Mouse (Mus musculus): ENCODE data around the gene Pcp4l1.
A peak's percentile ranks its signal among the peaks of the same experiment; 100 is the strongest.

The Pcp4l1 gene

DNA sequence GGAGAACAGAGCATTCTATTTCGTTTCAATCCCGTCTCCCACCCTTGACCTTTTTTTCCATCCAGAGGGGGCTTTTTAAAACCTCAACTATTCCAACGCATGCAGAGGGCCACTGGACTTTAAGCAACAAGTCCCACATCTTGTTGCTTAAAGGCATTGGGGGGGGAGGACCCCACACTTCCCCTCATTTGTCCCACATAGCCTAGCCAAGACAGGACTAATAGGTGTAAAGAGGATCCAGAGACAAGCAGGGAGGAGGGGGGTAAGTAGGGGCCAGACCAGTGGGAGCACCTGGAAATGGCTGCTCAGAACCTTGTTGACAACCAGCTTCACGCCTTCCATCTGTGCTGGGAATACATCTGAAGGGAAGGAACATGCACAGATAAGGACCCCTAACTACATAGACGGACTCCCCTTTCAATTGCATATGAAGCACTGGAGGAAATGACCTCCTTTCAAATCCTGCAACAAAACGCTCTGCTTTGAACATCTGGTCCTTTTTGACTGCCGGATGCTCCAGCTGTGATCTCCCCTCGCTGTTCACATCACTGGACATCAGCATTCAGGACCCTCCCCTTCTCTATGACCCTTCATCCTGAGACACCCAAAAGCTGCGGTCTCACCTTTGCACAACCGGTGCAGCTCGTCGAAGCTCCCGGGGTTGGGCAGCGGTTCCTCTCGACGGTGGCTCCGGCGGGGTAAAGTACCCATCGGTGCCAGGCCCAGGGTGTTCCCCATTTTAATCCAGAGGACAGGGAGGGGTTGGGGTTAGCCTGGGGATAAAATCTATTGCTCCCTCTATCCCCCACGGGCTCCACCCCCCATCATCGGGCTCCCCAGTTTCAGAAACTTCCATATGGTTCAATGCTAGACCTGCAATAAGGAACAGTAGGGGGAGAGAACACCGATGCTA is 25.5 kb upstream of the Pcp4l1 start:
- DNase-seq (ENCODE audit: low spot score in 2 of 2) = peak in 1 of 2 experiments; percentile 28

DNA sequence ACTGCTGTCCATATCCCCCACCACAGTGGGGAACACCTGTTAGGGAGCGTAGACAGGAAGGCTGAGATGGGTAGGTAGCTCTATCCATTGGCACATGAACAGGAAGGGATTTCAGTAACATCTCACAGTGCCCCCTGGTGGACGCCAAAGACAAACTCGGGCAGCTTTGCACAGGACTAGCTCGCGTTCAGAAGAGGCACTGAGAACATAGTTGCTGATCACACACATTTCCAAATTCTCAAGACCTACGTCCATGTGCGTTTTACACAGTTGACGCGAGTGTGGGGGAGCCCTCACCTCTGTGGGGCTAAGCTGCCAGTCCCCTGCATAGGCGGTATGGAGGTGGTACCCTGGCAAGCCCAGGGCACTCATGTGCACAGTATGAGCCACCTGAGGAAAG is 24.8 kb upstream of the Pcp4l1 start:
- peak; percentile 76 to 89 for DNase-seq (ENCODE audit: low spot score in 2 of 2)

DNA sequence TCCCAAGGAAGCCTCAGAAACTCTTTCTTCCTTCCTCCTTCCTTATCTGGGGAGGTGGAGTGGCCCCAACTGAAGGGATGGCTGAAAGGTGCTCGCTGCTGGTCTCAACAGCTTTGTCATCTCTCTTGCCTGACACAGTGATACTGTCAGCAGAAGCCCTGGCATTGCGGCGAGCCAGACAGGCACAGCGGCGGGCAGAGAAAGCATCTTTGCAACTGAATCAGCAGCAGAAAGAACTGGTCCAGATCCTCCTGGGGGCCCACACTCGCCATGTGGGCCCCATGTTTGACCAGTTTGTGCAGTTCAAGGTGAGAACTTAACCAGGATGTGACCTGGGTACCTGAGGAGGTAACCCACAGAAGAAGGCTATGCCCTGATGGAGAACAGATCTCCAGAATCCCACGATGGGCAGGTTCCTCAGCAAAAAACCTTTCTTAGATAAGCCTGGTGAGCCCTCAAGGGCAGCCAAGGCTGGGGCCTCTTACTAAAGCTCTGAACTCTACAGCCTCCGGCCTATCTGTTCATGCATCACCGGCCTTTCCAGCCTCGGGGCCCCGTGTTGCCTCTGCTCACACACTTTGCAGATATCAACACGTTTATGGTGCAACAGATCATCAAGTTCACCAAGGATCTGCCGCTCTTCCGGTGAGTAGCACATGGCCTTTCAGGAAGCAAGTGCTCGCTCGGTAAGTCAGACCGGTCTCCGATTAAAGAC is 20.3 kb upstream of the Pcp4l1 start:
- no peak for DNase-seq (ENCODE audit: low spot score in 2 of 2)

GRCm38 (mm10) chr1:171213801-171214496 is 17.9 kb upstream of the Pcp4l1 start, which contains the start of gene Nr1i3:
Gene Nr1i3, plus strand, starts transcription at chr1:171213970.
- DNase-seq (ENCODE audit: low spot score in 2 of 2) = no peak

DNA sequence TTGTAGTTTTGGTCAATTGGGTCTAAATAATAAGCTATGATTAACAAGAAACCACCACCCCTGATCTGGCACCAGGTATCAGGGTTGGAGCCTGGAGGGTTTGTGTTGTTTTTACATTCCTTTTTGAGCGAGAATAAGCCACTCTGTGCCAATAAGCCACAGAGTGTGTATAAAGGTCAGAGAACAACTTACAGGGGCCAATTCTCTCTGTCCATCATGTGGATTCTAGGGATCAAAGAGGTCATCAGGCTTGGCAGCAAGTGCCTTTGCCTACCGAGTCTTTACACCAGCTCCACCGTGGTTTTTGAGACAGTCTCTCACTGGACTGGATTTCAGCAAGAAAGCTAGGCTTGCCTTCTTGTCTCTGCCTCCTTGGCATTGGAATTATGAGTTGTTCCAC is 16.8 kb upstream of the Pcp4l1 start:
- no peak for DNase-seq (ENCODE audit: low spot score in 2 of 2)

DNA sequence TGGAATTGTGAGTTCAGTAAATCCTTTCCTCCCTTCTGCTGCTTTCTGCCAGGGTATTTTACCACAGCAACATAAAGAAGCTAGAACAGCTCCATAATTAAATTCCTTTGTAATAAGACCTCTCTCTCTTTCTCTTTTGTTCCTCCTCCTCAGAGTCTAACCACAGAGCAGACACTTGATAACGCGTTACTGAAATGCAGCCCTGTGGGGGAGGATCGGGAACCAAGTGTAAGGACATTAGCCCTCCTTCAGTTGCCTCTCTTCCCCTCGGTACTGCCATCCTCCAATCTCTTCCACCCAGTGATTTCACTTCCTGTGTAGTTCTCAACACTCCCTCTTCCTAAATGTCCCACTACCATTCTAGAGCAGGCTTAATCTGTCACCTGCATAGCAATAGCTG is 13.3 kb upstream of the Pcp4l1 start:
- no peak for DNase-seq (ENCODE audit: low spot score in 2 of 2)

GRCm38 (mm10) chr1:171205704-171206493 is 9.8 kb upstream of the Pcp4l1 start:
- no peak for DNase-seq (ENCODE audit: low spot score in 2 of 2)

GRCm38 (mm10) chr1:171204249-171204644 is 8.2 kb upstream of the Pcp4l1 start:
- no peak for DNase-seq (ENCODE audit: low spot score in 2 of 2)

DNA sequence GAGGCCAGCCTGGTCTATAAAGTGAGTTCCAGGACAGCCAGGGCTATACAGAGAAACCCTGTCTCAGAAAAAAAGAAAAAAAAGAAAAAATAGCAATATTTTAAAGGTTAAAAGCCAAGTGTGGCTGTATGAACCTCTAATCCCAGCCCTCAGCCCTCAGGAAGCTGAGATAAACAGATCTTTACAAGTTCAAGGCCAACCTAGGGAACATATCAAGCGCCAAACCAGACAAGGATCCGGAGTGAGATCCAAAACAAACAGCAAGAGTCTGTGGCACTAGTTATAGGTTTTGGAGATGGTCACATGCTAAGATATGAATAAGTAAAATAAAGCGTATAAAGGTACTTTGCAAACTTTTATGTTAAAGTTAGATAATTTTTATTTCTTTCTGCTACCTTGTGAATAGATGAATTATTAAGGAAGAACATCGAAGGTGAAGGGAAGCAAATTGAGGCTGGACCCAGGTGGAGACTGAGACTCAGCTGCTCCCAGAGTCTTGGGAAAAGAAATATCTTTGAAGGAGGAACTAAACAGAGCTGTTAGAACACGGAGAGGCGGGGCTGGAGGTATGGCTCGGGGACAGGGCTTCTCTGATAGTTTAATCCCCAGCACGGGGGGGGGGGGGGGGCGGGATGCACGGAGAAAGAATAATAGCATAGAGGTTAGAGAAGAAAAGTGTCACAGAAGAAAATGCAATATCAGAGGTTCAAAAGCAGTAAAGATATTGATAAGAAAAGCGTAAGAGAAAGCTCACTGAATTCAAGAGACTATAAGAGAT is 7.6 kb upstream of the Pcp4l1 start:
- no peak for DNase-seq (ENCODE audit: low spot score in 2 of 2)

DNA sequence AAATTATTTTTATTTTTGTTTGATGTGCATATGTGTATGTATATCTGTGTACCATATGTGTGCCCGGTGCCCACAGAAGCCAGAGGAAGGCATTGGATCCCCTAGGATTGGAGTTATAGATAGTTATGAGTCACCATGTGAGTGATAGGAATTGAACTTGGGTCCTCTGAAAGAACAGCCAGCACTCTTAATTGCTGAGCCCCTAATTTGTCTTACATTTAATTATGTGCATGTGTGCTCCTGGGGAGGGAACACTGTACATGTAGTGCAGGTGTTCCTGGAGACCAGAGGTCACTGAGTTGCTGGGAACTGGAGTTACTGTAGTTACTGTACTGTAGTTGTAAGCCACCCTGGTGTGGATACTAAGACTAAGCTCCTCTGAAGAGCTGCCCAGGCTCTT is 4.7 kb upstream of the Pcp4l1 start:
- DNase-seq (ENCODE audit: low spot score in 2 of 2) = no peak

DNA sequence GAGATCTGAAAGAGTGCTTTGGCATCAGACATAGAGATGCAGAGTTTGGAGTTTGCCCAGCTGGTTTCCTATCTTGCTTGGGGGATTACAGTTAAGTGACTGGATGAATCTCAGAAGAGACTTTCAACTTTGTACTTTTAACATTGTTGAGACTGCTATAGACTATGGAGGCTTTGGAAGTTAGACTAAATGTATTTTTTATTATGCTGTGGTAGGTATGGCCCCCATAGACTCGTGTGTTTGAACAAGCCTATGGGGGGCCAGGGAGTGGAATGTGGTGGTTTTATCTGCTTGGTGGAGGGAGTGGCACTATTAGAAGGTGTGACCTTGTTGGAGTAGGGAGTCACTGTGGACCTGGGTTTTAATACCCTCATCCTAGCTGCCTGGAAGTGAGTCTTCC is 3.5 kb upstream of the Pcp4l1 start:
- DNase-seq (ENCODE audit: low spot score in 2 of 2) = no peak

- no peak for DNase-seq (ENCODE audit: low spot score in 2 of 2)
These were observed 834 bp downstream of the Pcp4l1 start for GRCm38 (mm10) chr1:171195046-171195822.

DNA sequence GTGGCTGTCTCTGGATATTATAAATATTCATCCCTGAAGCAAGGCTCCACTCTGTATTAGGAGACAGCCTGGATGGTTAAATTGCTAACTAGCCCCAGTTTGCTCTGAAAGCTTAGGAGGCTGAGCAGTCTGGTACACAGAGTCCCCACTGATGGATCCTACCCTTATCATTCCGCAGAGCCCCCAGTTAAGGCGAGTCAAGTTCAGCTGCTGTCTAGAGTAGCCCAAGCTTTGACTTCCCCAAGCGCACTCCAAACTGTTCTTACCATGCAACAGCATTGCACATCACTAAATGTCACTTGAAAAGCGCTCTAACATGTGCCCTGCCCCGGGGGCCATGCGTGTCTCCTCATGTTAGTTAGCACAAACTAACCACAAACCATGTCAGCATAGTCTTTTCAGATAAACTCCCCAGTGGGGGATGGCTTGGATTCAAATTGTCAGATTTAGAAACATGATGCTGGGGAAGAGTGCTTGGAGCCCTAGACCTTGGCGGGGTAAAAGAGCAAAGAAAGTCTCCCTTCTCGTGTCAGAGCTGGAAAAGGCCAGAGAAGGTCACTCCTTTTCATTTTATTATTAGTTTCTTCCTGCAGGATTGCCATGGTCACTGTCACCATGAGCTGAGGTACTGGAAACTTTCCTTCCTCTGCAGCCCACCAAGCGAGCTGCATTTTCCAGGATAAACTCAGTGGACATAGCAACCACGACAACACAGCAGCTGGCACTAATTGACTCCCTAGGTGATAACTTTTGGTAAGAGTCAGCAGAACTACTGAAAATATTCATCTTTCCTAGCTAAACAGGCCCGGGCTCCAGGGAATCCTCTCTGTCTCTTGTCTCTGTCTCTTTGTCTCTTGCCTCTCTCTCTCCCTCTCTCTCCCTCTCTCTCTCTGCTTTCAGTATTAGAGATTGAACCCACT is 1.9 kb downstream of the Pcp4l1 start:
- no peak for DNase-seq (ENCODE audit: low spot score in 2 of 2)

DNA sequence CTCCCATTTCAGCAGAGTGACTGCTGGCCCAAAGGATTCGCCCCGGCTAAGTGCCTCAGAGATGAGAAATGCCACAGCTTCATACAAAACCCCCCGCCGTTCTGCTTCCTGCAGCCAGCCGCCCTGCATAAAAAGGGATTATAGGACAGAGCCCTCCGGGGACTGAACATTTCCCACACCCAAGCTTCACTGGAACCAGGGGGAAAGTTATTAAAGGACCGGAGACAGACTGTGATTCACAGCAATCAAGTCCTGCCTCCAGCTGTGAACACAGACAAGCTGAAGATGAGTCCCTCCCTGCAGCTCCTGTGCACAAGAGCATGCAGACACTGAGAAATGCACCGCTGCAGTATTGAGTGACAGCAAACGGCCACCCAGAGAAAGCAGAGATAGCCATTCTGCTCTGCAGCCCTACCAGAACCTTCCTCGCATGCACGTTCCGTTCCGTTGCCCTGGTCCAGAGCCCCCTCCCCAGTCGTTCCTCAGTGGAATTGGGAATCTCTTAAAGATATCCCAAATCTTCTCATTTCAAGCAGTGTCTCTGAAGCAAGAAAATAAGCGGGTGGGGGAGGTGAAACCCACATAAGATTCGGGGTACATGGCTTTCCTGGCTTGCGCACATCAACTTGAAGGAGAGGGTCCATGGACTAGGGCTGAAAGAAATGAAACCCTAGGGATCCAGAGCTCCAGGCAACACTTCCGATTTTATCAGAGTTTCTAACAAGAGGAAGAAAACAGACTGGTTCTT is 2.8 kb downstream of the Pcp4l1 start:
- DNase-seq (ENCODE audit: low spot score in 2 of 2) = no peak

DNA sequence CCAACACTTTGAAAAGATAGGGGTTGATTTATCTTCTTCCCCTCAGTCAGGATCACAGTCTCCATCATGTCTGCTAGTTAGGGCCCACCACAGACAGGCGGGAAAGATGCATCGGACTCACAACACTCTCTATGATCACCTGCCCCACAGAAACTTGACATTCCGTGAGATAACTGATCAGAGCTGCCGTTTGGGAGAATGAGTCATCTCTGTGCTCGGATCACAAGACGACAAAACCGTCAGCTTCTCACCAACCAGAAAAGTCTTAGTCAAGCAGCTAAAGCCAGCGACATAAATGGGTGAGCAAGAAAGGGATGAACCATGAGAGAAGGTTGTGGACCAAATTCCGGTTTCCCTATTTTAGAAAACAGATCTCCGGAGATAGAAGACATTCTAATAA is 3.8 kb downstream of the Pcp4l1 start:
- DNase-seq (ENCODE audit: low spot score in 2 of 2) = no peak

GRCm38 (mm10) chr1:171190832-171191231 is 5.2 kb downstream of the Pcp4l1 start:
- DNase-seq (ENCODE audit: low spot score in 2 of 2) = no peak

DNA sequence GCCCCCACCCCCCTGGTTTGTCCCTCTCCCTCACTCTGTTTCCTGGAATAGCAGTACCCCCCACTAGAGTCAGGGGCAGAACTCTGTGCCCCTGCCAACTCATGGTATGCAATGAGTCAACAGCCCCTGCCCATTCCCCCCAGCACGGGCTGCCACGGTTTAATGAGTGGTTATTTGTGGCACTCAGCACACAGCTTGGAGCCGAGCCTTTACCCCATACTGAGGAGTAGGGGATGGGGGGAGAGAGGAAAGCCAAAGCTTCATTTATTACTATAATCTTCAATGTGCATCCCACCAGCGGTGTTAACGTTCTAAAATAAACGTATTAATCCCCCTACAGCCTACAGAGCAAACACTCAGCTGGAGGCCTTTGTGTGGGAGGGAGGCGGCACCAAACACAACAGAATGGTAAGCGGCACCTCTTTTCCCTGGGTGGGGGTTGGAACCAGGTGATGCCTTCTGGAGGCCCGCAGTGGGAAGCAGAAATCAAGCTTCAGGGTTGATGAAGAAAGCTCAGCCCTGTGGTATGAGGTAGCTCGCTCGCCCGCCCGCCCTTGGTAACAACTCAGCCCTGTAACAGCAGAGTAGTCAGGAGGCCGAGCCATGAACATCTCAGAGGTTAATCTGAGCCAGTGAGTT is 6.5 kb downstream of the Pcp4l1 start:
- DNase-seq (ENCODE audit: low spot score in 2 of 2) = no peak

- DNase-seq (ENCODE audit: low spot score in 2 of 2) = peak in 1 of 2 experiments; percentile 22
These were observed 7.0 kb downstream of the Pcp4l1 start for GRCm38 (mm10) chr1:171189046-171189445.
